Mouse (Mus musculus): ENCODE results near the gene Slpi. TPM values are rescaled to one million over a fixed set of nuclear protein-coding genes. Genes with fewer than 3 reads are reported as not detected.

Slpi gene
- total RNA-seq (2021) = under 1 TPM in 1 of 2 experiments, not detected in 1; 0.94 TPM

- intact Hi-C loops (cut with DNase I) = no loop called here
- DNase-seq = peak; percentile 71
These were observed at the start of gene Slpi for GRCm38 (mm10) chr2:164389020-164389419. Slpi (minus strand) TSS chr2:164389095.

GRCm38 (mm10) chr2:164438257-164438656 is 49.4 kb upstream of the Slpi start:
- intact Hi-C loops (cut with DNase I) = no loop called here
- no peak for DNase-seq

- intact Hi-C loops (cut with DNase I) = no loop called here
- DNase-seq = no peak
These were observed 48.8 kb upstream of the Slpi start for GRCm38 (mm10) chr2:164437710-164438109.

GRCm38 (mm10) chr2:164436961-164437360 is 48.1 kb upstream of the Slpi start:
- intact Hi-C loops (cut with DNase I) = no loop called here

GRCm38 (mm10) chr2:164436215-164436913 is 47.5 kb upstream of the Slpi start:
- intact Hi-C loops (cut with DNase I) = no loop called here
- DNase-seq = no peak

More at GRCm38 (mm10) chr2:164436961-164437360, 48.1 kb upstream of the Slpi start:
- DNase-seq = no peak

GRCm38 (mm10) chr2:164435216-164436090 is 46.6 kb upstream of the Slpi start:
- DNase-seq = no peak

GRCm38 (mm10) chr2:164434681-164435080 is 45.8 kb upstream of the Slpi start:
- intact Hi-C loops (cut with DNase I) = no loop called here
- no peak for DNase-seq

More at GRCm38 (mm10) chr2:164435216-164436090, 46.6 kb upstream of the Slpi start:
- intact Hi-C loops (cut with DNase I) = no loop called here

- intact Hi-C loops (cut with DNase I) = no loop called here
- no peak for DNase-seq
These were observed 44.5 kb upstream of the Slpi start for GRCm38 (mm10) chr2:164433278-164433895.

- no peak for DNase-seq
- intact Hi-C loops (cut with DNase I) = no loop called here
These were observed 43.8 kb upstream of the Slpi start for GRCm38 (mm10) chr2:164432541-164433191.

- intact Hi-C loops (cut with DNase I) = no loop called here
- no peak for DNase-seq
These were observed 43.0 kb upstream of the Slpi start for GRCm38 (mm10) chr2:164431676-164432465.

- no peak for DNase-seq
- intact Hi-C loops (cut with DNase I) = no loop called here
These were observed 41.8 kb upstream of the Slpi start for GRCm38 (mm10) chr2:164430697-164431096.

GRCm38 (mm10) chr2:164429881-164430615 is 41.2 kb upstream of the Slpi start:
- intact Hi-C loops (cut with DNase I) = loop anchor here (10.0 kb wide), 1 partner anchor 135 kb away; the partner anchor contains the start of gene Wfdc2
- no peak for DNase-seq

- DNase-seq = no peak
- intact Hi-C loops (cut with DNase I) = loop anchor here (10.0 kb wide), 1 partner anchor 136 kb away; the partner anchor contains the start of gene Wfdc2
These were observed 39.6 kb upstream of the Slpi start for GRCm38 (mm10) chr2:164428451-164428850.

GRCm38 (mm10) chr2:164426952-164427351 is 38.1 kb upstream of the Slpi start:
- DNase-seq = no peak
- intact Hi-C loops (cut with DNase I) = loop anchor here (10.0 kb wide), 1 partner anchor 138 kb away; the partner anchor contains the start of gene Wfdc2

- intact Hi-C loops (cut with DNase I) = loop anchor here (10.0 kb wide), 1 partner anchor 139 kb away; the partner anchor contains the start of gene Wfdc2
- DNase-seq = no peak
These were observed 37.2 kb upstream of the Slpi start for GRCm38 (mm10) chr2:164426121-164426520.

- peak; percentile 59 for DNase-seq
- intact Hi-C loops (cut with DNase I) = loop anchor here (10.0 kb wide), 1 partner anchor 139 kb away; the partner anchor contains the start of gene Wfdc2
These were observed 36.5 kb upstream of the Slpi start for GRCm38 (mm10) chr2:164425401-164425800.

GRCm38 (mm10) chr2:164424406-164424805 is 35.5 kb upstream of the Slpi start:
- no peak for DNase-seq
- intact Hi-C loops (cut with DNase I) = loop anchor here (10.0 kb wide), 1 partner anchor 140 kb away; the partner anchor contains the start of gene Wfdc2

GRCm38 (mm10) chr2:164423464-164423863 is 34.6 kb upstream of the Slpi start:
- no peak for DNase-seq
- intact Hi-C loops (cut with DNase I) = loop anchor here (10.0 kb wide), 1 partner anchor 141 kb away; the partner anchor contains the start of gene Wfdc2
